Mouse (Mus musculus) heart, adult 2 months (tissue): ENCODE results near the gene Izumo2.
A peak's percentile ranks its signal among the peaks of the same experiment; 100 is the strongest.

Source experiments
- CTCF ChIP-seq: fragments of 200-600 bp; IDR thresholded peaks from 2 replicates; pipeline ENCODE4 v1.8.1; 2022; ENCODE audit warnings: antibody characterized with exemption, mild to moderate bottlenecking, moderate library complexity
- EP300 ChIP-seq: fragments of 200-500 bp; IDR thresholded peaks from 2 replicates; pipeline ENCODE4 v1.6.1; 2011; ENCODE audit warnings: low read depth, low read length, control low read depth; ENCODE audit not compliant: insufficient read depth
- POLR2A ChIP-seq: fragments of 200-500 bp; IDR thresholded peaks from 2 replicates; pipeline ENCODE4 v1.6.1; 2011; ENCODE audit warnings: mild to moderate bottlenecking, low read depth, low read length, control low read depth; ENCODE audit not compliant: insufficient read depth

GRCm38 (mm10) chr7:44745076-44745475 lies 36.5 kb downstream of the Izumo2 start:
- peak; percentile 90 for TF ChIP-seq CTCF
- no peak for TF ChIP-seq POLR2A
- no peak for TF ChIP-seq EP300
